Mouse (Mus musculus) yolk sac, embryonic 10.5 days (tissue): ENCODE results near the gene Mtmr11.

Experiments used
- DNase-seq: peaks from one replicate; pipeline ENCODE4 v3.0.0-alpha.2; 2017; ENCODE audit warnings: low spot score

Mtmr11 gene

GRCm38 (mm10) chr3:96161869-96162840 lies at the start of gene Mtmr11:
Mtmr11 (plus strand) TSS chr3:96162004.
- DNase-seq = peak; percentile 78

- DNase-seq = no peak
Observed at GRCm38 (mm10) chr3:96113251-96113650, 48.6 kb upstream of the Mtmr11 start.

- no peak for DNase-seq
Observed at GRCm38 (mm10) chr3:96118142-96118541, 43.7 kb upstream of the Mtmr11 start.

- no peak for DNase-seq
Observed at GRCm38 (mm10) chr3:96118702-96119101, 43.1 kb upstream of the Mtmr11 start.

- DNase-seq = no peak
Observed at GRCm38 (mm10) chr3:96124235-96124634, 37.6 kb upstream of the Mtmr11 start.

- DNase-seq = peak; percentile 14
Observed at GRCm38 (mm10) chr3:96128128-96128527, 33.7 kb upstream of the Mtmr11 start.

- DNase-seq = no peak
Observed at GRCm38 (mm10) chr3:96132478-96132877, 29.3 kb upstream of the Mtmr11 start.

- peak; percentile 76 for DNase-seq
Observed at GRCm38 (mm10) chr3:96133327-96133905, 28.4 kb upstream of the Mtmr11 start.

GRCm38 (mm10) chr3:96135011-96135410 lies 26.8 kb upstream of the Mtmr11 start:
- no peak for DNase-seq

- peak; percentile 37 for DNase-seq
Observed at GRCm38 (mm10) chr3:96147950-96148349, 13.9 kb upstream of the Mtmr11 start.

- no peak for DNase-seq
Observed at GRCm38 (mm10) chr3:96151836-96152235, 10.0 kb upstream of the Mtmr11 start.

GRCm38 (mm10) chr3:96152611-96153010 lies 9.2 kb upstream of the Mtmr11 start:
- DNase-seq = no peak

GRCm38 (mm10) chr3:96155501-96155900 lies 6.3 kb upstream of the Mtmr11 start:
- DNase-seq = no peak

- no peak for DNase-seq
Observed at GRCm38 (mm10) chr3:96159820-96160219, 2.0 kb upstream of the Mtmr11 start.

- peak; percentile 77 for DNase-seq
Observed at GRCm38 (mm10) chr3:96160222-96160802, 1.5 kb upstream of the Mtmr11 start.

- peak; percentile 89 for DNase-seq
Observed at GRCm38 (mm10) chr3:96160803-96161516, 844 bp upstream of the Mtmr11 start.

- no peak for DNase-seq
Observed at GRCm38 (mm10) chr3:96163040-96163439, 1.2 kb downstream of the Mtmr11 start.

- no peak for DNase-seq
Observed at GRCm38 (mm10) chr3:96168466-96169158, 6.8 kb downstream of the Mtmr11 start.

GRCm38 (mm10) chr3:96170276-96170675 lies 8.5 kb downstream of the Mtmr11 start:
- DNase-seq = no peak

GRCm38 (mm10) chr3:96170976-96171545 lies 9.3 kb downstream of the Mtmr11 start:
- DNase-seq = peak; percentile 27

- DNase-seq = no peak
Observed at GRCm38 (mm10) chr3:96171583-96172196, 9.9 kb downstream of the Mtmr11 start.
